Mouse (Mus musculus): ENCODE measurements around the gene Vps25.

The Vps25 gene

DNA sequence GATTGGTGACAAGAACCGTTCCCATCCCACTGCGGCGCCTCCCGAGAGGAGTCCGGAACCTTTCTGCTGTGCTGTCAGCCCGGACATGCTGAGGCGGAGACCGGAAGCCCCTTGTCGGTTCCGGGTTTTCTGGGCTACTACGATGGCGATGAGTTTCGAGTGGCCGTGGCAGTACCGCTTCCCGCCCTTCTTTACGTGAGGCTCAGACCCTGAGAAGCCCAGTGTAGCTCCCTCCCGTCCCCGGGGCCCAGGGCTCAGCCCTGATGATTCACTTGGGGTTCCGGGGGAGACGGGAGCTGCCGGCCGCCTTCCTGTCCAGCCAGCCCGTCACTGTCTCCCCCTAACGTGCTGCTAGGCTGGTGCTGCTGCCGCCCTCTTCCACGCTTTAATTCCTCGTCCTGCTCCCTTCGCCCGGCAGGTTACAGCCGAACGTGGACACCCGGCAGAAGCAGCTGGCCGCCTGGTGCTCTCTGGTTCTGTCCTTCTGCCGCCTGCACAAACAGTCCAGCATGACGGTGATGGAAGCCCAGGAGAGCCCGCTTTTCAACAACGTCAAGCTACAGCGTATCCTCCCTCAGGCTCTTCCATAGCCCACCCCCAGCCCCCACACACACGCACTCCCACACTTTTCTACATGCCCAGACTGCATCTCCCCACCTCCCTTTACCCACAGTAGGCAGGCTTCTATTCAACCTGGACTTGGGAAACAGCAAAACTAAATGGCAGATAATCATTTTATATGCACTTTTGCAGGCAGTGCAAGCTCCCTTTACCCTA is at the start of gene Vps25:
TSS of gene Vps25 (plus strand) at position 95 of the 777 bp plus-strand sequence.
- DNase-seq (ENCODE audit: low spot score): peak; percentile 85

DNA sequence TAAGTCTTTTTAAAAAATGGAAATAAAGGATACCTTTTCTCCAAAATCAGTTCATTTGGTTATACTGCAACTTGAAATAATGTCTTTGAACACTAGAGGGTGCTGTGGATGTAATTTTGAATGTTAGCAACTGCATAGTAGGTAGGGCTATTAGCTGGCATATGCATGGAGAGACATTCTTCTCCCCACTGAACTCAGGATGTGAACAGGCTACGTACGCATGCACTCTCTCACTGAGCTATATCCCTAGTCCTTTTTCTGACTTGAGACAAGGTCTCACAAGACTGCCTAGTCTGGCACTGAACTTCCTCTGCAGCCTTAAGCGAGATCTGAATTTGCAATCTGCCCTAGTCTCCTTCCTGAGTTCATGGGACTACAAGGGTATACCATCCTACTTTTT is 41.5 kb upstream of the Vps25 start:
- peak; percentile 86 for DNase-seq (ENCODE audit: low spot score)

DNA sequence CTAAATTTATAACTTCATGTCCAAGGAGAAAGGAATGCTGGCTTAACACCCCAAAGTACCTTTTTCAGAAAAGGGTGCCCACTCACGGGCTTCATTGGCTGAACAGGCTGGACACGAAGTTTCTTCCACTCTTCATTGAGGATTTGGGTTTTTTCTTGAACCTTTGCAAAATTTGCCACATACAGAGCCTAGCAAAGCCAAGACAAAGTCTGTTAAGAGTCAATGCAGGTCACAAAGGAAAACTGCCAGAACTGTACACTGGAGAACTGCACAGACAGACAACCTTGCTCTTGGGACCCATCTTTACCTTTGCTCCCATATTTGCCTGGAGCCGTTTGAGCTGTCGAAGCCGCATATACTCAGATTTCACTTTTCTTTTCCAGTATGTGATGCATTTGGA is 36.6 kb upstream of the Vps25 start:
- no peak for DNase-seq (ENCODE audit: low spot score)

- no peak for DNase-seq (ENCODE audit: low spot score)
Observed at GRCm38 (mm10) chr11:101218436-101219055, 35.0 kb upstream of the Vps25 start.

- DNase-seq (ENCODE audit: low spot score): no peak
Observed at GRCm38 (mm10) chr11:101220853-101221252, 32.7 kb upstream of the Vps25 start.

- DNase-seq (ENCODE audit: low spot score): no peak
Observed at GRCm38 (mm10) chr11:101221306-101221986, 32.1 kb upstream of the Vps25 start.

DNA sequence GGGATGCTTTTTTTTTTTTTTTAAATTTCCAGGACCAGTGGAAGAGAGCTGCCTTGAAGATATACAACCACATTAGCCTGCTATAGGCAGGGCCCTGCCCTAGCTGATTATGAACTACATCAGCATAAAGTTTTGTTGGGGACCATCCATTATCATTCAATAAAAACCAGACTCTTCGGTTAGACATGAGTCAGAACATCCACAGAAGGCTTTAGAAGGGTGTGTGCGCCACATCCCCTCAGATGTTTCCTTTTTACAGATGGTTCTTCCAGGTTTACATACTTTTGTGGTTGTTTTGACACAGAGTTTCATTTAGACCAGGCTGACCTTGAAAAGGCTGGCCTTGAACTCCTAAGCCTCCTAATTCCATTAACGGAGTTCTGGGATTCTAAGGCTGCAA is 29.2 kb upstream of the Vps25 start:
- DNase-seq (ENCODE audit: low spot score): no peak

- no peak for DNase-seq (ENCODE audit: low spot score)
Observed at GRCm38 (mm10) chr11:101225331-101226064, 28.0 kb upstream of the Vps25 start.

GRCm38 (mm10) chr11:101226065-101226701 is 27.3 kb upstream of the Vps25 start, which contains the start of gene Ezh1:
Gene Ezh1 (minus strand): TSS chr11:101226463.
- peak; percentile 93 for DNase-seq (ENCODE audit: low spot score)

- no peak for DNase-seq (ENCODE audit: low spot score)
Observed at GRCm38 (mm10) chr11:101229361-101229900, 24.1 kb upstream of the Vps25 start.

DNA sequence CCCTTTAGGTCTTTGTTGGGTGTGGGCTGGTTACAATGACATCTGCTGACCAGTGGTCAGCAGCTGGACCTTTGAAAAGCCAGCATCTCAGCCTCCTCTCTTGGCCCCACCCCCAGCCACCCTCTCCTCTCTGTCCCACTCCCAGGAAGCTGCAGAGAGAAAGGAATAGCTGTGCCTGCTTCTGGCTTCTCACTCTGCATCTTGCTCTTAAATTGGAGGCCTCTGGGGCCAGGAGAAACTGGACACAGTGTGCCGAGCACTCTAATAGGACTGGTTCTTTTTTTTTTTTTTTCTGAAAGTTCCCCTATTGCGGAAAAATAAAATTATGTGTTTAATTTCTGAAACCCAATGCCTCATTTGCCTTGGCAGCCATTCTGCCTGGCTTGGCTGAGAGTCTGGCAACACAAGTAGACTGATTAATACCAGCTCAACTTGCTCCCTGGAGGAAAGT is 23.4 kb upstream of the Vps25 start:
- no peak for DNase-seq (ENCODE audit: low spot score)

GRCm38 (mm10) chr11:101230526-101230925 is 23.0 kb upstream of the Vps25 start:
- no peak for DNase-seq (ENCODE audit: low spot score)

- peak; percentile 90 for DNase-seq (ENCODE audit: low spot score)
Observed at GRCm38 (mm10) chr11:101230991-101231871, 22.3 kb upstream of the Vps25 start.

- DNase-seq (ENCODE audit: low spot score): peak; percentile 88
Observed at GRCm38 (mm10) chr11:101232010-101232839, 21.3 kb upstream of the Vps25 start.

DNA sequence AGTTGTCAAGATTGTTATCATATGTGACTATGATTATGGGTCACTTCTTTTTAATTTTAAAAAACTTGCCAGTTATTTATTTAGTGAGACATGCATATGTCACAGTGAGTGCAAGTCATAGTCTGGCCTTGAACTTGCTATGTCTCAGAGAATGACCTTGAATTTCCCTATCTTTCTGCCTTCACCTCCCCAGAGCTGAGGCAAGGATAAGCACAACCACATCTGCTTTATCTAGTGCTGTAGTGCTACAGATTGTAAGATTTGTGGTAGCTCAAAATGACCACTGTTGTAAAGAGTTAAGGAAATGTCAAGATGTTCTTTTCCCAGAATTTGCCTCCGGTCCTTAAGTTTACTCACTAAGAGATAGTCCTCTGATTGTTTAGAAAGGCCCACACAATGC is 20.3 kb upstream of the Vps25 start:
- no peak for DNase-seq (ENCODE audit: low spot score)

- DNase-seq (ENCODE audit: low spot score): no peak
Observed at GRCm38 (mm10) chr11:101234124-101234523, 19.4 kb upstream of the Vps25 start.

GRCm38 (mm10) chr11:101235429-101235828 is 18.1 kb upstream of the Vps25 start:
- no peak for DNase-seq (ENCODE audit: low spot score)

- DNase-seq (ENCODE audit: low spot score): no peak
Observed at GRCm38 (mm10) chr11:101236782-101237181, 16.7 kb upstream of the Vps25 start.

- no peak for DNase-seq (ENCODE audit: low spot score)
Observed at GRCm38 (mm10) chr11:101238071-101238647, 15.3 kb upstream of the Vps25 start.
